In genomic region chr3:66091746-66092145, GRCm38 (mm10) we compare ENCODE assay signal across 20 mouse cellular contexts.
"Had no signal": no experiment of that assay in that cellular context is flagged by ENCODE, and none has a peak within 500 bp of the region (broad histone marks: within the 10 kb centered on the region; RNA-seq: fewer than 3 reads in every experiment).

No protein-coding gene starts in this region.

- H3K4me1 ChIP-seq: lung, embryonic 15.5 days; megakaryocyte, embryonic 14.5 days; midbrain, embryonic 13.5 days; midbrain, embryonic 15.5 days; neural tube, embryonic 13.5 days; neural tube, embryonic 15.5 days had no signal

- H3K36me3 ChIP-seq: lung, embryonic 15.5 days; midbrain, embryonic 15.5 days; neural tube, embryonic 15.5 days had no signal

- H3K4me3 ChIP-seq: lung, embryonic 15.5 days; megakaryocyte, embryonic 14.5 days; midbrain, embryonic 13.5 days; midbrain, embryonic 15.5 days; neural tube, embryonic 13.5 days; neural tube, embryonic 15.5 days had no signal

- H3K4me2 ChIP-seq: lung, embryonic 15.5 days; midbrain, embryonic 11.5 days; midbrain, embryonic 13.5 days; midbrain, embryonic 15.5 days; neural tube, embryonic 13.5 days; neural tube, embryonic 15.5 days had no signal

- H3K9me3 ChIP-seq: lung, embryonic 15.5 days; midbrain, embryonic 15.5 days; neural tube, embryonic 15.5 days had no signal

- H3K27me3 ChIP-seq: lung, embryonic 15.5 days; megakaryocyte, embryonic 14.5 days; midbrain, embryonic 13.5 days; midbrain, embryonic 15.5 days; neural tube, embryonic 13.5 days; neural tube, embryonic 15.5 days had no signal

- H3K27ac ChIP-seq: lung, embryonic 15.5 days; macrophage; midbrain, embryonic 13.5 days; midbrain, embryonic 15.5 days; neural tube, embryonic 13.5 days; neural tube, embryonic 15.5 days had no signal

- H3K9ac ChIP-seq: lung, embryonic 15.5 days; midbrain, embryonic 13.5 days; midbrain, embryonic 15.5 days; neural tube, embryonic 13.5 days; neural tube, embryonic 15.5 days had no signal

- ATAC-seq: lung, postnatal 0 days; midbrain, embryonic 13.5 days; midbrain, embryonic 15.5 days had no signal

- DNase-seq: lung, adult 2 months; lung, postnatal 14 days; lung, postnatal 36 days; retina, postnatal 1 day; right cerebral cortex, adult 18-20 months; right cerebral cortex, postnatal 25 days; right cerebral cortex, postnatal 4 days; spleen, adult 18-20 months; thymus, adult 18-20 months; thymus, postnatal 14 days; thymus, postnatal 36 days had no signal
